ENCODE assay signal across 10 mouse cellular contexts in genomic region chr19:59193986-59194820, GRCm38 (mm10). TPM values are rescaled to one million over a fixed set of nuclear protein-coding genes. Genes with fewer than 3 reads are reported as not detected.
DNase-seq lines count a peak whose midpoint lies in the region; ATAC-seq and TF ChIP-seq lines count a peak whose summit lies in the region.
"Had no signal": no experiment of that assay in that cellular context is flagged by ENCODE, and none has a peak within 500 bp of the region (broad histone marks: within the 10 kb centered on the region; RNA-seq: fewer than 3 reads in every experiment).

No protein-coding gene starts in this region.

- TF ChIP-seq CTCF in kidney, postnatal 0 days (IDR thresholded peaks at IDR 0.05; ENCODE audit: low read depth) = no peak
- no peak for TF ChIP-seq CTCF in kidney, adult 2 months (conservative IDR thresholded peaks at IDR 0.05; ENCODE audit: insufficient read depth, insufficient read length, low read depth, low read length)

- no peaks in the 10 kb centered on the region for H3K79me2 ChIP-seq in myocyte (ENCODE audit: control insufficient read depth, insufficient read depth)

- peak overlapping the region; percentile 4; the same call in 1 of the 2 replicates for H3K4me3 ChIP-seq in kidney, postnatal 0 days (replicated peaks; ENCODE audit: low read depth, low read length)
- no peak overlapping the region for H3K4me3 ChIP-seq in kidney, adult 2 months (ENCODE audit: insufficient read depth, low read depth, low read length)
- H3K4me3 ChIP-seq in hindbrain, embryonic 13.5 days = no peak overlapping the region
- no peak overlapping the region for H3K4me3 ChIP-seq in myocyte

- TF ChIP-seq POLR2A in kidney, adult 2 months (IDR thresholded peaks at IDR 0.05; ENCODE audit: low read depth, low read length) = no peak
- TF ChIP-seq POLR2A in myocyte (IDR thresholded peaks at IDR 0.05; ENCODE audit: insufficient read length, low read depth) = no peak

- H3K36me3 ChIP-seq in kidney, postnatal 0 days (ENCODE audit: insufficient read depth, low read length) = no peaks in the 10 kb centered on the region
- no peaks in the 10 kb centered on the region for H3K36me3 ChIP-seq in kidney, adult 2 months (ENCODE audit: control insufficient read depth, insufficient read depth, low read length)
- H3K36me3 ChIP-seq in hindbrain, embryonic 13.5 days = no peaks in the 10 kb centered on the region
- H3K36me3 ChIP-seq in myocyte (ENCODE audit: control insufficient read depth, insufficient read depth) = no peaks in the 10 kb centered on the region

- peaks cover 66% of the 10 kb centered on the region for H3K27me3 ChIP-seq in kidney, postnatal 0 days (ENCODE audit: insufficient read depth, low read length)
- peaks cover 11% of the 10 kb centered on the region for H3K27me3 ChIP-seq in kidney, adult 2 months (replicated peaks; ENCODE audit: control insufficient read depth, insufficient read depth, low read length)
- peaks cover 94% of the 10 kb centered on the region for H3K27me3 ChIP-seq in hindbrain, embryonic 13.5 days
- H3K27me3 ChIP-seq in myocyte (ENCODE audit: control insufficient read depth, insufficient read depth, insufficient read length) = peaks cover 28% of the 10 kb centered on the region

- no peak overlapping the region for H3ac ChIP-seq in myocyte (ENCODE audit: control insufficient read depth, insufficient read length)

- H3K4me2 ChIP-seq in kidney, postnatal 0 days (ENCODE audit: low read length) = peak overlapping the region; percentile 23
- peak overlapping the region; percentile 21; the same call in 1 of the 2 replicates for H3K4me2 ChIP-seq in hindbrain, embryonic 13.5 days
- peak overlapping the region; percentile 48 for H3K4me2 ChIP-seq in myocyte (ENCODE audit: low read depth)

- ATAC-seq in kidney, postnatal 0 days (replicated peaks; ENCODE audit: low FRiP score, low read depth) = no peak
- peak; percentile 21; the same call in 1 of the 2 replicates for ATAC-seq in common myeloid progenitor, adult 5-6 weeks (replicated peaks; ENCODE audit: low read depth, poor library complexity, severe bottlenecking)
- ATAC-seq in hindbrain, embryonic 13.5 days (ENCODE audit: low FRiP score) = no peak

- DNase-seq in kidney, postnatal 0 days (ENCODE audit: low spot score) = no peak
- DNase-seq in kidney, adult 2 months = no peak
- DNase-seq in right cerebral cortex, postnatal 14 days = no peak
- DNase-seq in right cerebral cortex, postnatal 4 days = no peak
- DNase-seq in layer of hippocampus, postnatal 36 days = no peak

- H3K9me3 ChIP-seq in kidney, postnatal 0 days (replicated peaks; ENCODE audit: low read length) = no peaks in the 10 kb centered on the region
- H3K9me3 ChIP-seq in hindbrain, embryonic 13.5 days = no peaks in the 10 kb centered on the region

- no peak overlapping the region for H3K9ac ChIP-seq in kidney, postnatal 0 days (ENCODE audit: low read depth, low read length)
- no peak overlapping the region for H3K9ac ChIP-seq in hindbrain, embryonic 13.5 days
- H3K9ac ChIP-seq: liver, embryonic 14.5 days had no signal

- H3K27ac ChIP-seq in kidney, postnatal 0 days = no peak overlapping the region
- H3K27ac ChIP-seq in kidney, adult 2 months (ENCODE audit: insufficient read depth, low read depth, low read length) = no peak overlapping the region
- H3K27ac ChIP-seq in hindbrain, embryonic 13.5 days = no peak overlapping the region
- H3K27ac ChIP-seq: liver, embryonic 14.5 days had no signal

- no peaks in the 10 kb centered on the region for H3K4me1 ChIP-seq in kidney, postnatal 0 days (replicated peaks; ENCODE audit: insufficient read depth, low read length)
- H3K4me1 ChIP-seq in kidney, adult 2 months (ENCODE audit: control insufficient read depth, insufficient read depth, low read length) = no peaks in the 10 kb centered on the region; the same call in 1 of the 2 replicates
- peaks cover 6% of the 10 kb centered on the region; the same call in 1 of the 2 replicates for H3K4me1 ChIP-seq in hindbrain, embryonic 13.5 days (replicated peaks)

- WGBS in kidney, postnatal 0 days = 2% methylated on average over 47 of the region's 50 CpGs
- 5% methylated on average over 50 of the region's 50 CpGs for WGBS in kidney, adult 2 months
- under 1% methylated on average over 50 of the region's 50 CpGs for WGBS in hindbrain, embryonic 13.5 days

TF ChIP-seq in myocyte, 11 proteins besides CTCF, POLR2A, EP300 and RAD21:
- no peak for TF ChIP-seq MAX (IDR thresholded peaks at IDR 0.05; ENCODE audit: low read depth)
- TF ChIP-seq POLR2AphosphoS2 (IDR thresholded peaks at IDR 0.05; ENCODE audit: insufficient read length, low read depth) = no peak
- TF ChIP-seq REST (IDR thresholded peaks at IDR 0.05; ENCODE audit: insufficient read depth, insufficient read length) = no peak
- TF ChIP-seq E2F4 (IDR thresholded peaks at IDR 0.05; ENCODE audit: insufficient read depth) = no peak
- TF ChIP-seq TCF12 (IDR thresholded peaks at IDR 0.05; ENCODE audit: insufficient read depth, poor library complexity, severe bottlenecking) = no peak
- TF ChIP-seq TCF3 (IDR thresholded peaks at IDR 0.05; ENCODE audit: insufficient read length, low read depth) = no peak
- TF ChIP-seq MYOG (IDR thresholded peaks at IDR 0.05; ENCODE audit: control insufficient read depth in 1 of 3, insufficient read depth in 1 of 3, insufficient read length in 2 of 3, low read depth in 2 of 3) = no peak

RNA-seq across cellular contexts. Expression of gene Vax1, which starts 24.3 kb away (rescaled TPM):
- not detected in 2 replicates for polyA plus RNA-seq in kidney, postnatal 0 days (2015; fragmentation: Nextera tagmentation; extraction: Ambion mirVana)
- not detected in 2 replicates for polyA plus RNA-seq in kidney, adult 2 months (2012; rRNA removed)
- not detected in 2 replicates for total RNA-seq in common myeloid progenitor, adult 5-6 weeks (2017)
- polyA plus RNA-seq in hindbrain, embryonic 13.5 days (2015; fragmentation: Nextera tagmentation; extraction: Ambion mirVana) = not detected in 2 replicates
- not detected for polyA plus RNA-seq in myocyte (2012; fragmentation: generic; extraction: Trizol)
- 1 to 10 TPM; 1.1 to 2.1 TPM for total RNA-seq in layer of hippocampus, postnatal 36 days (2021)
- total RNA-seq: adrenal gland, postnatal 36 days had no signal
- polyA plus RNA-seq: liver, embryonic 14.5 days had no signal

RNA-seq across cellular contexts. Expression of gene Kcnk18, which starts 24.8 kb away (rescaled TPM):
- not detected in 2 replicates for polyA plus RNA-seq in kidney, postnatal 0 days (2015; fragmentation: Nextera tagmentation; extraction: Ambion mirVana)
- not detected in 2 replicates for polyA plus RNA-seq in kidney, adult 2 months (2012; rRNA removed)
- not detected in 2 replicates for total RNA-seq in common myeloid progenitor, adult 5-6 weeks (2017)
- not detected in 2 replicates for polyA plus RNA-seq in hindbrain, embryonic 13.5 days (2015; fragmentation: Nextera tagmentation; extraction: Ambion mirVana)
- not detected for polyA plus RNA-seq in myocyte (2012; fragmentation: generic; extraction: Trizol)
- total RNA-seq in layer of hippocampus, postnatal 36 days (2021) = not detected
- total RNA-seq: adrenal gland, postnatal 36 days had no signal
- polyA plus RNA-seq: liver, embryonic 14.5 days had no signal
